Comparison of ENCODE assay signal across 23 mouse cellular contexts in genomic region chr11:18070032-18070374, GRCm38 (mm10).
DNase-seq lines count a peak whose midpoint lies in the region; ATAC-seq and TF ChIP-seq lines count a peak whose summit lies in the region.
"Had no signal": no experiment of that assay in that cellular context is flagged by ENCODE, and none has a peak within 500 bp of the region (broad histone marks: within the 10 kb centered on the region; RNA-seq: fewer than 3 reads in every experiment).

No protein-coding gene starts in this region.

- ATAC-seq in hindbrain, postnatal 0 days: no peak
- peak; percentile 35 for ATAC-seq in hindbrain, embryonic 11.5 days (ENCODE audit: low FRiP score)
- no peak for ATAC-seq in hindbrain, embryonic 15.5 days (ENCODE audit: low FRiP score, low read depth)
- 0 out of 2 replicates have a peak, but pooled peaks have one; percentile 14 for ATAC-seq in neural tube, embryonic 12.5 days (ENCODE audit: low FRiP score, low read depth)
- ATAC-seq: intestine, postnatal 0 days; liver, embryonic 12.5 days had no signal

- H3K4me2 ChIP-seq in hindbrain, postnatal 0 days (ENCODE audit: low read depth, low read length): no peak overlapping the region
- H3K4me2 ChIP-seq in hindbrain, embryonic 11.5 days (replicated peaks; ENCODE audit: low read depth, low read length): no peak overlapping the region
- H3K4me2 ChIP-seq in hindbrain, embryonic 15.5 days: peak overlapping the region; percentile 19
- H3K4me2 ChIP-seq in neural tube, embryonic 12.5 days (replicated peaks): no peak overlapping the region
- H3K4me2 ChIP-seq: embryonic facial prominence, embryonic 15.5 days; heart, embryonic 12.5 days; kidney, embryonic 15.5 days; limb, embryonic 12.5 days; liver, embryonic 12.5 days had no signal

- H3K27ac ChIP-seq in hindbrain, embryonic 10.5 days: 0 out of 2 replicates have a peak overlapping the region, but pooled peaks have one; percentile 45
- no peak overlapping the region for H3K27ac ChIP-seq in hindbrain, postnatal 0 days
- no peak overlapping the region for H3K27ac ChIP-seq in hindbrain, embryonic 11.5 days (ENCODE audit: low read depth, low read length)
- peak overlapping the region; percentile 61 for H3K27ac ChIP-seq in hindbrain, embryonic 15.5 days (replicated peaks)
- no peak overlapping the region for H3K27ac ChIP-seq in neural tube, embryonic 12.5 days
- H3K27ac ChIP-seq: embryonic facial prominence, embryonic 15.5 days; kidney, embryonic 15.5 days; limb, embryonic 12.5 days; liver, embryonic 12.5 days; stomach, postnatal 0 days had no signal

- 86% methylated on average over 8 of the region's 8 CpGs for WGBS in hindbrain, embryonic 10.5 days
- 72% methylated on average over 8 of the region's 8 CpGs for WGBS in hindbrain, postnatal 0 days
- 81% methylated on average over 8 of the region's 8 CpGs for WGBS in hindbrain, embryonic 11.5 days
- WGBS in hindbrain, embryonic 15.5 days: 64% methylated on average over 8 of the region's 8 CpGs
- WGBS in neural tube, embryonic 12.5 days: 78% methylated on average over 8 of the region's 8 CpGs

- H3K36me3 ChIP-seq in hindbrain, embryonic 10.5 days: no peaks in the 10 kb centered on the region
- no peaks in the 10 kb centered on the region for H3K36me3 ChIP-seq in hindbrain, postnatal 0 days (ENCODE audit: insufficient read depth, low read length)
- H3K36me3 ChIP-seq in hindbrain, embryonic 11.5 days (ENCODE audit: control insufficient read depth, insufficient read depth, low read length): no peaks in the 10 kb centered on the region
- no peaks in the 10 kb centered on the region for H3K36me3 ChIP-seq in hindbrain, embryonic 15.5 days
- H3K36me3 ChIP-seq in neural tube, embryonic 12.5 days: no peaks in the 10 kb centered on the region
- H3K36me3 ChIP-seq: embryonic facial prominence, embryonic 15.5 days; heart, embryonic 12.5 days; kidney, embryonic 15.5 days; limb, embryonic 12.5 days; liver, embryonic 12.5 days had no signal

- no peaks in the 10 kb centered on the region for H3K27me3 ChIP-seq in hindbrain, embryonic 10.5 days (ENCODE audit: insufficient read depth, poor library complexity, severe bottlenecking)
- no peaks in the 10 kb centered on the region for H3K27me3 ChIP-seq in hindbrain, postnatal 0 days (ENCODE audit: insufficient read depth, low read length)
- H3K27me3 ChIP-seq in hindbrain, embryonic 11.5 days (ENCODE audit: control insufficient read depth, insufficient read depth, low read length): no peaks in the 10 kb centered on the region
- H3K27me3 ChIP-seq in hindbrain, embryonic 15.5 days: no peaks in the 10 kb centered on the region
- H3K27me3 ChIP-seq in neural tube, embryonic 12.5 days (replicated peaks): no peaks in the 10 kb centered on the region
- H3K27me3 ChIP-seq: embryonic facial prominence, embryonic 15.5 days; heart, embryonic 12.5 days; kidney, embryonic 15.5 days; limb, embryonic 12.5 days; liver, embryonic 12.5 days had no signal

- no peak for TF ChIP-seq CTCF in hindbrain, postnatal 0 days (IDR thresholded peaks at IDR 0.05; ENCODE audit: low read depth)

- H3K4me3 ChIP-seq in hindbrain, embryonic 10.5 days: no peak overlapping the region
- H3K4me3 ChIP-seq in hindbrain, postnatal 0 days (ENCODE audit: low read length): no peak overlapping the region
- H3K4me3 ChIP-seq in hindbrain, embryonic 11.5 days (ENCODE audit: low read depth, low read length): no peak overlapping the region
- no peak overlapping the region for H3K4me3 ChIP-seq in hindbrain, embryonic 15.5 days
- H3K4me3 ChIP-seq in neural tube, embryonic 12.5 days: no peak overlapping the region
- H3K4me3 ChIP-seq: embryonic facial prominence, embryonic 15.5 days; heart, embryonic 12.5 days; kidney, embryonic 15.5 days; limb, embryonic 12.5 days; liver, embryonic 12.5 days had no signal

- no peak for DNase-seq in hindbrain, embryonic 10.5 days (ENCODE audit: low spot score)
- DNase-seq in hindbrain, postnatal 0 days (ENCODE audit: low spot score): no peak
- DNase-seq in hindbrain, embryonic 11.5 days (ENCODE audit: low spot score): no peak
- no peak for DNase-seq in adrenal gland, adult 8-10 months
- no peak for DNase-seq in thymus, postnatal 4 days
- no peak for DNase-seq in kidney, adult 18-20 months
- DNase-seq: cerebellum, adult 9-10 months; gastrocnemius, postnatal 25 days; heart, adult 18-20 months; heart, postnatal 10 days; kidney, postnatal 36 days; lung, adult 18-20 months; lung, postnatal 10 days; thymus, adult 2 months had no signal

- no peaks in the 10 kb centered on the region; the same call in 1 of the 2 replicates for H3K4me1 ChIP-seq in hindbrain, embryonic 10.5 days (replicated peaks)
- no peaks in the 10 kb centered on the region for H3K4me1 ChIP-seq in hindbrain, postnatal 0 days (ENCODE audit: insufficient read depth, low read length)
- H3K4me1 ChIP-seq in hindbrain, embryonic 11.5 days (replicated peaks; ENCODE audit: control insufficient read depth, insufficient read depth, low read length): no peaks in the 10 kb centered on the region
- peaks cover 11% of the 10 kb centered on the region for H3K4me1 ChIP-seq in hindbrain, embryonic 15.5 days (replicated peaks)
- H3K4me1 ChIP-seq in neural tube, embryonic 12.5 days: no peaks in the 10 kb centered on the region
- H3K4me1 ChIP-seq: embryonic facial prominence, embryonic 15.5 days; limb, embryonic 12.5 days; liver, embryonic 12.5 days had no signal

- no peaks in the 10 kb centered on the region for H3K9me3 ChIP-seq in hindbrain, embryonic 10.5 days
- no peaks in the 10 kb centered on the region for H3K9me3 ChIP-seq in hindbrain, postnatal 0 days (ENCODE audit: low read length)
- H3K9me3 ChIP-seq in hindbrain, embryonic 11.5 days (ENCODE audit: control insufficient read depth, low read length): no peaks in the 10 kb centered on the region
- no peaks in the 10 kb centered on the region for H3K9me3 ChIP-seq in hindbrain, embryonic 15.5 days
- no peaks in the 10 kb centered on the region for H3K9me3 ChIP-seq in neural tube, embryonic 12.5 days
- H3K9me3 ChIP-seq: embryonic facial prominence, embryonic 15.5 days; heart, embryonic 12.5 days; kidney, embryonic 15.5 days; limb, embryonic 12.5 days; liver, embryonic 12.5 days had no signal

- H3K9ac ChIP-seq in hindbrain, postnatal 0 days (replicated peaks; ENCODE audit: low read length): no peak overlapping the region
- H3K9ac ChIP-seq in hindbrain, embryonic 11.5 days (ENCODE audit: low read depth, low read length): no peak overlapping the region
- no peak overlapping the region for H3K9ac ChIP-seq in hindbrain, embryonic 15.5 days
- H3K9ac ChIP-seq in neural tube, embryonic 12.5 days: no peak overlapping the region
- H3K9ac ChIP-seq: embryonic facial prominence, embryonic 15.5 days; heart, embryonic 12.5 days; kidney, embryonic 15.5 days; limb, embryonic 12.5 days; liver, embryonic 12.5 days had no signal

Comparison
In these comparisons a context has a peak if more than half of its experiments do, and no peak if none do; other contexts are left out.
1. H3K27ac ChIP-seq: peak in hindbrain, embryonic 10.5 days (single experiment) and hindbrain, embryonic 15.5 days (single experiment); none in hindbrain, postnatal 0 days (single experiment), hindbrain, embryonic 11.5 days (single experiment) and neural tube, embryonic 12.5 days (single experiment).
2. ATAC-seq: peak in hindbrain, embryonic 11.5 days (single experiment) and neural tube, embryonic 12.5 days (single experiment); none in hindbrain, postnatal 0 days (single experiment) and hindbrain, embryonic 15.5 days (single experiment).